Mouse (Mus musculus): ENCODE measurements around the gene Vat1l.

The Vat1l gene

GRCm38 (mm10) chr8:114399273-114399672 is 193.9 kb downstream of the Vat1l start:
- no peak for DNase-seq

- no peak for DNase-seq
Observed at GRCm38 (mm10) chr8:114401679-114402078, 196.3 kb downstream of the Vat1l start.

- no peak for DNase-seq
Observed at GRCm38 (mm10) chr8:114411421-114411820, 206.0 kb downstream of the Vat1l start.

GRCm38 (mm10) chr8:114417786-114418185 is 212.4 kb downstream of the Vat1l start, which contains the start of gene Clec3a:
TSS of gene Clec3a (plus strand) at chr8:114418086.
- no peak for DNase-seq

- no peak for DNase-seq
Observed at GRCm38 (mm10) chr8:114418486-114418885, 213.1 kb downstream of the Vat1l start.

- DNase-seq = no peak
Observed at GRCm38 (mm10) chr8:114418904-114419303, 213.5 kb downstream of the Vat1l start.

- no peak for DNase-seq
Observed at GRCm38 (mm10) chr8:114421544-114421943, 216.1 kb downstream of the Vat1l start.
